9 mouse cellular contexts compared by ENCODE assay signal in the genomic region with DNA sequence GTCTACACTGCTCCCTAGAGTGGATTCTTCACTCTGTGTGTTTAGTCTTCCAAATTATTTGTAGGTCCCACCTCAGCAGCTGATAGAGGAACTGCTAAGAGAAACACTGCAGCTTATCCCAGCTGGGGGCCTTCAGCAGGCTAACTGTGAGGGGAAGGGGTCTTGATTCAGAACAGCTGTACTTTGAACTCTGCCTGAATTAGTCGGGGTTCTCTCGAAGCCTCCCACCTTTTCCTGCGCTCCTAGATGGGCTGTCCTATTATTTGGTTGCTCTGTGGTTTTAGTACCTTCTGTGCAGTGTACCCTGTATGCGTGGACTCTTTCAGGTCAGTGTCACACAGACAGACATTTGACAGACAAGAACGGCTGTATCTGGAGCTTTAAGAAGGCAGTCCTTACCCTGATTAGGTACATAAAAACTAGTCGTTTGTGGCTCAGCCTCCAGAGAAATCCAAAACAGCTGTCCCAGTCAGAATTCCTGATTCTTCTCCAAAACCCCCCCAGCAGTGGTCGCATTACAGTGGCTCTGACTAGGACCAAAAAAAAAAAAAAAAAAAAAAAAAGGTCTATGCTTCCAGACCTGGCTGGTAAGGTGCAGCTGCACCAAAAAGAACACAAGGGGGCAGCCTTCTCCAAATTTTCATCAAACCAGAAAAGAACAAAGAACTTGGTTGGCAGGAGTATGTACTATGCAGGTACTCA.
DNase-seq lines count a peak whose midpoint lies in the region; ATAC-seq and TF ChIP-seq lines count a peak whose summit lies in the region.
"Had no signal": no experiment of that assay in that cellular context is flagged by ENCODE, and none has a peak within 500 bp of the region (broad histone marks: within the 10 kb centered on the region; RNA-seq: fewer than 3 reads in every experiment).

No protein-coding gene starts in this region.

- WGBS in liver, embryonic 11.5 days: 53% methylated on average over 7 of the region's 7 CpGs
- 44% methylated on average over 7 of the region's 7 CpGs for WGBS in intestine, embryonic 16.5 days
- WGBS in midbrain, embryonic 14.5 days: 32% methylated on average over 7 of the region's 7 CpGs
- 39% methylated on average over 7 of the region's 7 CpGs for WGBS in stomach, postnatal 0 days

- no peak overlapping the region for H3K27ac ChIP-seq in liver, embryonic 11.5 days (ENCODE audit: low read depth, low read length)
- no peak overlapping the region for H3K27ac ChIP-seq in intestine, embryonic 16.5 days (ENCODE audit: low read length)
- H3K27ac ChIP-seq in midbrain, embryonic 14.5 days (replicated peaks; ENCODE audit: low read depth, low read length): peak overlapping the region; percentile 80
- H3K27ac ChIP-seq in stomach, postnatal 0 days (replicated peaks): no peak overlapping the region
- H3K27ac ChIP-seq: liver, embryonic 15.5 days had no signal

- peak; percentile 84 for TF ChIP-seq CTCF in stomach, postnatal 0 days (IDR thresholded peaks at IDR 0.05; ENCODE audit: low read depth)

- no peak overlapping the region for H3K4me3 ChIP-seq in liver, embryonic 11.5 days (ENCODE audit: low read depth, low read length)
- H3K4me3 ChIP-seq in intestine, embryonic 16.5 days (ENCODE audit: low read length): no peak overlapping the region
- no peak overlapping the region for H3K4me3 ChIP-seq in midbrain, embryonic 14.5 days (replicated peaks; ENCODE audit: low read depth, low read length)
- no peak overlapping the region for H3K4me3 ChIP-seq in stomach, postnatal 0 days (ENCODE audit: low read depth, low read length)
- H3K4me3 ChIP-seq: liver, embryonic 15.5 days had no signal

- no peak for ATAC-seq in liver, embryonic 11.5 days (replicated peaks; ENCODE audit: low FRiP score)
- peak; percentile 78 for ATAC-seq in granulocyte monocyte progenitor cell, adult 5-6 weeks (replicated peaks; ENCODE audit: poor library complexity, severe bottlenecking)
- peak; percentile 76 for ATAC-seq in intestine, embryonic 16.5 days
- peak; percentile 89 for ATAC-seq in midbrain, embryonic 14.5 days (ENCODE audit: low FRiP score, low TSS enrichment)
- ATAC-seq in stomach, postnatal 0 days (ENCODE audit: low FRiP score, low TSS enrichment): peak; percentile 66; the same call in 1 of the 2 replicates

- intact Hi-C loops in left cerebral cortex, postnatal 14 days (cut with DNase I): loop anchor here (10.0 kb wide), 2 partner anchors 149 to 1079 kb away; partner anchors contain the start of genes Cfap161 and Mex3b

- DNase-seq in liver: peak; percentile 12
- no peak for DNase-seq in liver, embryonic 11.5 days (ENCODE audit: low spot score)
- DNase-seq in cerebellum, adult 9-10 months: peak; percentile 58
- peak; percentile 67 to 76 for DNase-seq in left cerebral cortex, postnatal 14 days (ENCODE audit: low spot score in 2 of 2)
- DNase-seq in midbrain, embryonic 14.5 days: peak; percentile 92
- DNase-seq in stomach, postnatal 0 days (ENCODE audit: low spot score): peak; percentile 50

- peaks cover 4% of the 10 kb centered on the region; the same call in 1 of the 2 replicates for H3K4me1 ChIP-seq in liver, embryonic 11.5 days (replicated peaks; ENCODE audit: control insufficient read depth, insufficient read depth, low read length)
- H3K4me1 ChIP-seq in intestine, embryonic 16.5 days (ENCODE audit: control insufficient read depth, insufficient read depth, low read length): peaks cover 4% of the 10 kb centered on the region; the same call in 1 of the 2 replicates
- peaks cover 9% of the 10 kb centered on the region; the same call in 1 of the 2 replicates for H3K4me1 ChIP-seq in midbrain, embryonic 14.5 days (ENCODE audit: control insufficient read depth, insufficient read depth, low read length)
- H3K4me1 ChIP-seq in stomach, postnatal 0 days (replicated peaks; ENCODE audit: control insufficient read depth, insufficient read depth): 0 out of 2 replicates have a peak, but pooled peaks cover 2% of the 10 kb centered on the region
- H3K4me1 ChIP-seq: liver, embryonic 15.5 days had no signal

- no peaks in the 10 kb centered on the region for H3K27me3 ChIP-seq in liver, embryonic 11.5 days (replicated peaks; ENCODE audit: control insufficient read depth, insufficient read depth, low read length)
- no peaks in the 10 kb centered on the region for H3K27me3 ChIP-seq in intestine, embryonic 16.5 days (replicated peaks; ENCODE audit: control insufficient read depth, insufficient read depth, low read length)
- no peaks in the 10 kb centered on the region for H3K27me3 ChIP-seq in midbrain, embryonic 14.5 days (ENCODE audit: control insufficient read depth, insufficient read depth, low read length)
- H3K27me3 ChIP-seq in stomach, postnatal 0 days (ENCODE audit: control insufficient read depth, insufficient read depth, low read length): no peaks in the 10 kb centered on the region
- H3K27me3 ChIP-seq: liver, embryonic 15.5 days had no signal

- no peak overlapping the region for H3K9ac ChIP-seq in liver, embryonic 11.5 days (ENCODE audit: low read depth, low read length)
- no peak overlapping the region for H3K9ac ChIP-seq in intestine, embryonic 16.5 days (ENCODE audit: low read depth, low read length)
- H3K9ac ChIP-seq in midbrain, embryonic 14.5 days (replicated peaks; ENCODE audit: low read length): peak overlapping the region; percentile 27
- no peak overlapping the region for H3K9ac ChIP-seq in stomach, postnatal 0 days (ENCODE audit: low read length)
- H3K9ac ChIP-seq: liver, embryonic 15.5 days had no signal

- H3K9me3 ChIP-seq in liver, embryonic 11.5 days (ENCODE audit: control insufficient read depth, low read length): no peaks in the 10 kb centered on the region
- no peaks in the 10 kb centered on the region for H3K9me3 ChIP-seq in intestine, embryonic 16.5 days (ENCODE audit: control insufficient read depth, low read length)
- H3K9me3 ChIP-seq in midbrain, embryonic 14.5 days (ENCODE audit: control insufficient read depth, low read length): no peaks in the 10 kb centered on the region
- no peaks in the 10 kb centered on the region for H3K9me3 ChIP-seq in stomach, postnatal 0 days (ENCODE audit: control insufficient read depth, low read length)
- H3K9me3 ChIP-seq: liver, embryonic 15.5 days had no signal

- no peak for TF ChIP-seq EP300 in stomach, postnatal 0 days (optimal IDR thresholded peaks at IDR 0.05)

- H3K36me3 ChIP-seq in liver, embryonic 11.5 days (ENCODE audit: control insufficient read depth, insufficient read depth, low read length): no peaks in the 10 kb centered on the region
- H3K36me3 ChIP-seq in intestine, embryonic 16.5 days (ENCODE audit: control insufficient read depth, insufficient read depth, low read length): no peaks in the 10 kb centered on the region
- H3K36me3 ChIP-seq in midbrain, embryonic 14.5 days (ENCODE audit: control insufficient read depth, insufficient read depth, low read length): no peaks in the 10 kb centered on the region
- no peaks in the 10 kb centered on the region for H3K36me3 ChIP-seq in stomach, postnatal 0 days (ENCODE audit: control insufficient read depth, insufficient read depth, low read length)

- H3K4me2 ChIP-seq in liver, embryonic 11.5 days: no peak overlapping the region
- no peak overlapping the region for H3K4me2 ChIP-seq in intestine, embryonic 16.5 days (ENCODE audit: low read depth, low read length)
- H3K4me2 ChIP-seq in midbrain, embryonic 14.5 days (ENCODE audit: low read length): no peak overlapping the region
- H3K4me2 ChIP-seq in stomach, postnatal 0 days (replicated peaks; ENCODE audit: low read depth): no peak overlapping the region
- H3K4me2 ChIP-seq: liver, embryonic 15.5 days had no signal
